Mouse (Mus musculus): ENCODE results near the gene Nqo2. TPM values are rescaled to one million over a fixed set of nuclear protein-coding genes. Genes with fewer than 3 reads are reported as not detected.
A peak's percentile ranks its signal among the peaks of the same experiment; 100 is the strongest.

Gene Nqo2
- total and polyA plus RNA-seq, 3 experiments, result 14.4 to 45.4 (median 38.0) TPM

DNA sequence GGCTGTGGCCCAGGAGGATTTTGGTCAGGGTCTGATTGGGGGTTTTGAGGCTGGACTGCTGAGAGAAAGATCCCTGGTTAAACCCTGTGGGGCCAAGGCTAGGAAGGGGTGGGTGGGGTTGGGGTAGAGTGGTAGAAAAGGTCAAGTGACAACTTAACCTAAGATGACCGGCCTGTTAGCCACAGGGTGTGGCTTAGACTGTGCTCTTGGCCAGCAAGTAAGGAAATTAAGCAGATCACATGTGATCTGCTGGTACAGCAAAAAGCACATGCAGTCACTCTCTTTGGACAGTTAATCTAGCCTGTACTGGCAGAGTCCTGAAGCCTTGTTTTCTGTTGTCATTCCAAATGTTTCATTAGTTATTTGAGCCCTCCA is 12.4 kb upstream of the Nqo2 start:
- TF ChIP-seq CTCF (IDR thresholded peaks at IDR 0.05) (no peak), POLR2A (IDR thresholded peaks at IDR 0.05; ENCODE audit: insufficient read depth, low read depth, low read length) (no peak), EP300 (IDR thresholded peaks at IDR 0.05; ENCODE audit: insufficient read depth, low read depth, low read length) (no peak)
- Histone ChIP-seq H3K36me3 (ENCODE audit: control insufficient read depth, insufficient read depth, low read length) (no peaks in the 10 kb centered on the region), H3K4me3 (no peak overlapping the region), H3K27me3 (ENCODE audit: control insufficient read depth, insufficient read depth, low read length) (no peaks in the 10 kb centered on the region), H3K9ac (ENCODE audit: low read depth, low read length) (no peak overlapping the region), H3K27ac (no peak overlapping the region), H3K4me1 (ENCODE audit: control insufficient read depth, insufficient read depth, low read length) (peaks cover 2% of the 10 kb centered on the region), H3K79me2 (replicated peaks; ENCODE audit: control insufficient read depth, insufficient read depth, low read length) (no peaks in the 10 kb centered on the region)
- intact Hi-C loops (cut with DNase I), result no loop called here
- whole genome bisulfite sequencing, result 44% methylated on average over 1 of the region's 1 CpGs
- DNase-seq, result peak in 1 of 2 experiments; percentile 26

DNA sequence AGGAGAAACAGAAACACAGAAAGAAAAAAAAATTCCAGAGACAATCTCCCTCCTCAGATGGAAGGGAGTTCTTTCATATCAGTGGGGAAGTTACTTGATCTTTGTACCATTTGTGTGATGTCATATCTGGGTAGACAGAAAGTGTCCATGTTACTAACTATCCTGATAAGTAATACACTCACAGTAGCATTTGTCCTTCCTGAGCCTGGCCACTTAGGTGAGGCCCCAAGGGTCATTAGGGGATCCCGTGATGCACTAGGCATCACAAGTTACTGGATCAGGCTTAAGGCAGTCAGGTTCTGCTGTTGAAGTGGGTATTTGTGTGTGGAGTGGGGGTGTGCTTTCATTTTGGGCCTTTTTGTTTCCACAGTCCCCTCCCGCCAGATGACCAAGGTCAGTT is 11.5 kb upstream of the Nqo2 start:
- H3K36me3 ChIP-seq (ENCODE audit: control insufficient read depth, insufficient read depth, low read length), result no peaks in the 10 kb centered on the region
- intact Hi-C loops (cut with DNase I), result no loop called here
- whole genome bisulfite sequencing, result 88% methylated on average over 2 of the region's 2 CpGs

GRCm38 (mm10) chr13:33956571-33957421 is 7.7 kb upstream of the Nqo2 start:
- WGBS, result 32% methylated on average over 6 of the region's 6 CpGs
- intact Hi-C loops (cut with DNase I), result loop anchor here (1.0 kb wide), 1 partner anchor 39 kb away; no protein-coding TSS in a partner anchor
- Histone ChIP-seq H3K36me3 (ENCODE audit: control insufficient read depth, insufficient read depth, low read length) (no peaks in the 10 kb centered on the region), H3K4me3 (no peak overlapping the region), H3K4me1 (ENCODE audit: control insufficient read depth, insufficient read depth, low read length) (peaks cover 1% of the 10 kb centered on the region; the same call in 1 of the 2 replicates), H3K27ac (no peak overlapping the region), H3K27me3 (ENCODE audit: control insufficient read depth, insufficient read depth, low read length) (no peaks in the 10 kb centered on the region), H3K79me2 (replicated peaks; ENCODE audit: control insufficient read depth, insufficient read depth, low read length) (no peaks in the 10 kb centered on the region), H3K9ac (ENCODE audit: low read depth, low read length) (no peak overlapping the region)
- TF ChIP-seq EP300 (IDR thresholded peaks at IDR 0.05; ENCODE audit: insufficient read depth, low read depth, low read length), result no peak
- TF ChIP-seq CTCF (IDR thresholded peaks at IDR 0.05), result peak; percentile 95
- DNase-seq, result no peak

More for the DNA sequence above, 11.5 kb upstream of the Nqo2 start:
- H3K27ac ChIP-seq, result no peak overlapping the region
- H3K9ac ChIP-seq (ENCODE audit: low read depth, low read length), result no peak overlapping the region
- TF ChIP-seq POLR2A (IDR thresholded peaks at IDR 0.05; ENCODE audit: insufficient read depth, low read depth, low read length), result no peak
- TF ChIP-seq EP300 (IDR thresholded peaks at IDR 0.05; ENCODE audit: insufficient read depth, low read depth, low read length), result no peak
- no peak for TF ChIP-seq CTCF (IDR thresholded peaks at IDR 0.05)
- no peaks in the 10 kb centered on the region for H3K27me3 ChIP-seq (ENCODE audit: control insufficient read depth, insufficient read depth, low read length)
- H3K4me3 ChIP-seq, result no peak overlapping the region
- no peak for DNase-seq
- peaks cover 2% of the 10 kb centered on the region for H3K4me1 ChIP-seq (ENCODE audit: control insufficient read depth, insufficient read depth, low read length)
- H3K79me2 ChIP-seq (replicated peaks; ENCODE audit: control insufficient read depth, insufficient read depth, low read length), result no peaks in the 10 kb centered on the region

DNA sequence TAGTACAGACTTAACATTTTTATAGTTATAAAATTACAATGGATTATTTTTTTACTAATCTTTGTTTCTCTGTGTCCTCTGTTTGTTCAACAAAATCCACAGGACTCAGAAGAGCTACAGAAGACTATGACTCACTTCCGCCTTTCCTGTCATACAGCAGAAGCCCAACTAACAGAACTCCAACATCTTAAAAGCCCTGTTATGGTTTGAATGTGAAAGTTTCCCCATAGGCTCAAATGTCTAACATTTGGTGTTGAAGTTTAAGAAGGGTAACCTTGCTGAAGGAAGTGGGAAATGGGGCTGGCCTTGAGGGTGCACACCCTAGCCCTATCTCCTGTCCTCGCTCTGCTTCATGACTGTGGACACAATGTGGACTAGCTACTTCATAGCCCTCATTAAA is 4.7 kb upstream of the Nqo2 start:
- WGBS, result 76% methylated on average over 2 of the region's 2 CpGs
- DNase-seq, result no peak
- Histone ChIP-seq H3K4me3 (no peak overlapping the region), H3K79me2 (replicated peaks; ENCODE audit: control insufficient read depth, insufficient read depth, low read length) (no peaks in the 10 kb centered on the region), H3K9ac (ENCODE audit: low read depth, low read length) (no peak overlapping the region), H3K27me3 (ENCODE audit: control insufficient read depth, insufficient read depth, low read length) (no peaks in the 10 kb centered on the region), H3K4me1 (ENCODE audit: control insufficient read depth, insufficient read depth, low read length) (0 out of 2 replicates have a peak, but pooled peaks cover 1% of the 10 kb centered on the region), H3K27ac (no peak overlapping the region), H3K36me3 (ENCODE audit: control insufficient read depth, insufficient read depth, low read length) (no peaks in the 10 kb centered on the region)
- intact Hi-C loops (cut with DNase I), result loop anchor here (5.0 kb wide), 1 partner anchor 198 kb away; no protein-coding TSS in a partner anchor
- no peak for TF ChIP-seq CTCF (IDR thresholded peaks at IDR 0.05)
- TF ChIP-seq POLR2A (IDR thresholded peaks at IDR 0.05; ENCODE audit: insufficient read depth, low read depth, low read length), result no peak
- TF ChIP-seq EP300 (IDR thresholded peaks at IDR 0.05; ENCODE audit: insufficient read depth, low read depth, low read length), result no peak

DNA sequence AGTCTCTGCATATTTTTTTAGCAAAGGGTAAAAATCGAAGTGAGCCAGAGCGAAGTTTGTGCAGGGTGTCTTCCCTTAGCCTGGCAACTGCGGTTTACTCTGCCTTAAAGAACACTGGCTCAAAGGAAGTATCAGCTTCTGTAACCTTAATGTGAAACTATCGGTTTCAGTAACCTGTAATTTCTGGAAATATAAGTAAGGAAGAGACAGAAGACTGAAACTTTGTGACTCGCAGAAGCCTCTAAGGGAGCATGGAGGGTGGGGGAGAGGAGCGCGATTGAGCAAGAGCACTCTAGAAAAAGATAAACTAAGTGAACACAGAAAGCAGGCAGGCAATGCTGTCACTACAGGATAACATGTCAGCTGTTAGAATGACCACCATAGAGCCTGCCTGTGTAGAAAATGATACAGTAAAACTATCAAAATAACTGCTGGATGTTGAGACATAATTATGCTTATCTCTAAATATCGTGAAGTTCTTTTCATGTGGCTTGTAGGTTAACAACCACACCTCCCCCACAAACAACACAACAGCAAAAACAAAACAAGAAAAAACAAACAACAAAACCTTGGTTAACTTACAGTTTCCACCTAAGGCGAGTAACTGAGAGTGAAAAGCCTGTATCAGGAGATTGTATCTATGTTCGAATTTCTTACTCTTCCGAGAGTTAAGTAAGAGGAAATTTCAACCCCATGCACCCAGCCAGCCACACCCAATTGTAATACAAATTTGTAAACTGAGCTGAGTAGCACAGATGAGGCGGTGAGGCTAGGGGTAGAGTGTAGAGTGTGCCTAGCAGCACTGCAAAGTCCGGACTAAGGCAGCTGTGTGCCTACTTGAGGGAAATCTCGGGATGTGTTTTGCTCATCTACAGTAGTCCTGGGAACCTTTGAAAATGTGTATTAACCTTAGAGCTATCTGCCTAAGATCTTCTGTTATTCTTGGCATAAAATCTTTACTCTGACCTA is 853 bp downstream of the Nqo2 start:
- Histone ChIP-seq H3K4me3 (peak overlapping the region; percentile 64), H3K36me3 (ENCODE audit: control insufficient read depth, insufficient read depth, low read length) (peaks cover 9% of the 10 kb centered on the region), H3K4me1 (ENCODE audit: control insufficient read depth, insufficient read depth, low read length) (peaks cover 10% of the 10 kb centered on the region), H3K27ac (peak overlapping the region; percentile 90), H3K79me2 (replicated peaks; ENCODE audit: control insufficient read depth, insufficient read depth, low read length) (no peaks in the 10 kb centered on the region), H3K27me3 (ENCODE audit: control insufficient read depth, insufficient read depth, low read length) (no peaks in the 10 kb centered on the region), H3K9ac (ENCODE audit: low read depth, low read length) (peak overlapping the region; percentile 72)
- WGBS, result 5% methylated on average over 14 of the region's 14 CpGs
- no peak for DNase-seq
- TF ChIP-seq EP300 (IDR thresholded peaks at IDR 0.05; ENCODE audit: insufficient read depth, low read depth, low read length) (no peak), POLR2A (IDR thresholded peaks at IDR 0.05; ENCODE audit: insufficient read depth, low read depth, low read length) (no peak), CTCF (IDR thresholded peaks at IDR 0.05) (no peak)
- intact Hi-C loops (cut with DNase I), result no loop called here
